Mouse (Mus musculus): Measurements from ENCODE around the gene H2-DMb1. TPM values are rescaled to one million over a fixed set of nuclear protein-coding genes. Genes with fewer than 3 reads are reported as not detected.

The H2-DMb1 gene
- polyA plus RNA-seq, 1 experiment from 2014 or later: 4.2 TPM

- Histone ChIP-seq H3K9me3 (ENCODE audit: control insufficient read depth, low read length) (no peaks in the 10 kb centered on the region), H3K4me3 (ENCODE audit: low read length) (peak overlapping the region; percentile 92), H3K4me1 (ENCODE audit: control insufficient read depth, insufficient read depth, low read length) (peaks cover 21% of the 10 kb centered on the region; the same call in 1 of the 2 replicates), H3K27me3 (ENCODE audit: control insufficient read depth, insufficient read depth, low read length) (no peaks in the 10 kb centered on the region), H3K36me3 (ENCODE audit: control insufficient read depth, insufficient read depth, low read length) (peaks cover 71% of the 10 kb centered on the region), H3K9ac (ENCODE audit: low read depth, low read length) (peak overlapping the region; percentile 92), H3K4me2 (replicated peaks; ENCODE audit: low read depth, low read length) (peak overlapping the region; percentile 99), H3K27ac (ENCODE audit: low read depth, low read length) (no peak overlapping the region)
- ATAC-seq (ENCODE audit: low FRiP score, low TSS enrichment): no peak
- 19% methylated on average over 7 of the region's 7 CpGs for WGBS
Measured at GRCm38 (mm10) chr17:34116736-34117370, 36.0 kb upstream of the H2-DMb1 start.

- under 1% methylated on average over 5 of the region's 5 CpGs for WGBS
- peak overlapping the region; percentile 99 for H3K4me2 ChIP-seq (replicated peaks; ENCODE audit: low read depth, low read length)
- no peaks in the 10 kb centered on the region for H3K9me3 ChIP-seq (ENCODE audit: control insufficient read depth, low read length)
- no peak for ATAC-seq (ENCODE audit: low FRiP score, low TSS enrichment)
- H3K4me3 ChIP-seq (ENCODE audit: low read length): peak overlapping the region; percentile 92
- peaks cover 21% of the 10 kb centered on the region; the same call in 1 of the 2 replicates for H3K4me1 ChIP-seq (ENCODE audit: control insufficient read depth, insufficient read depth, low read length)
- peaks cover 64% of the 10 kb centered on the region for H3K36me3 ChIP-seq (ENCODE audit: control insufficient read depth, insufficient read depth, low read length)
- no peak overlapping the region for H3K27ac ChIP-seq (ENCODE audit: low read depth, low read length)
- H3K9ac ChIP-seq (ENCODE audit: low read depth, low read length): peak overlapping the region; percentile 92
- H3K27me3 ChIP-seq (ENCODE audit: control insufficient read depth, insufficient read depth, low read length): no peaks in the 10 kb centered on the region
Measured at GRCm38 (mm10) chr17:34117421-34118112, 35.3 kb upstream of the H2-DMb1 start.

- Histone ChIP-seq H3K27me3 (ENCODE audit: control insufficient read depth, insufficient read depth, low read length) (no peaks in the 10 kb centered on the region), H3K36me3 (ENCODE audit: control insufficient read depth, insufficient read depth, low read length) (peaks cover 57% of the 10 kb centered on the region), H3K9ac (ENCODE audit: low read depth, low read length) (peak overlapping the region; percentile 92), H3K4me2 (replicated peaks; ENCODE audit: low read depth, low read length) (peak overlapping the region; percentile 99), H3K4me1 (ENCODE audit: control insufficient read depth, insufficient read depth, low read length) (peaks cover 21% of the 10 kb centered on the region; the same call in 1 of the 2 replicates), H3K4me3 (ENCODE audit: low read length) (peak overlapping the region; percentile 92), H3K9me3 (ENCODE audit: control insufficient read depth, low read length) (no peaks in the 10 kb centered on the region), H3K27ac (ENCODE audit: low read depth, low read length) (peak overlapping the region; percentile 100; the same call in 1 of the 2 replicates)
- WGBS: under 1% methylated on average over 67 of the region's 67 CpGs
- no peak for ATAC-seq (ENCODE audit: low FRiP score, low TSS enrichment)
Measured at GRCm38 (mm10) chr17:34118113-34118872, 34.6 kb upstream of the H2-DMb1 start.

- WGBS: under 1% methylated on average over 34 of the region's 38 CpGs
- H3K27me3 ChIP-seq (ENCODE audit: control insufficient read depth, insufficient read depth, low read length): no peaks in the 10 kb centered on the region
- no peaks in the 10 kb centered on the region for H3K9me3 ChIP-seq (ENCODE audit: control insufficient read depth, low read length)
- H3K27ac ChIP-seq (ENCODE audit: low read depth, low read length): peak overlapping the region; percentile 100
- no peak for ATAC-seq (ENCODE audit: low FRiP score, low TSS enrichment)
- peak overlapping the region; percentile 92 for H3K4me3 ChIP-seq (ENCODE audit: low read length)
- H3K4me1 ChIP-seq (ENCODE audit: control insufficient read depth, insufficient read depth, low read length): peaks cover 21% of the 10 kb centered on the region; the same call in 1 of the 2 replicates
- peak overlapping the region; percentile 99 for H3K4me2 ChIP-seq (replicated peaks; ENCODE audit: low read depth, low read length)
- peaks cover 51% of the 10 kb centered on the region for H3K36me3 ChIP-seq (ENCODE audit: control insufficient read depth, insufficient read depth, low read length)
- peak overlapping the region; percentile 92 for H3K9ac ChIP-seq (ENCODE audit: low read depth, low read length)
Measured at GRCm38 (mm10) chr17:34118873-34119248, 34.0 kb upstream of the H2-DMb1 start.

- WGBS: under 1% methylated on average over 96 of the region's 96 CpGs
- H3K4me3 ChIP-seq (ENCODE audit: low read length): peak within 1 kb of the TSS; percentile 92
- peak; percentile 70 for ATAC-seq (ENCODE audit: low FRiP score, low TSS enrichment)
- no peaks in the 10 kb centered on the region for H3K27me3 ChIP-seq (ENCODE audit: control insufficient read depth, insufficient read depth, low read length)
- peaks cover 45% of the 10 kb centered on the region for H3K36me3 ChIP-seq (ENCODE audit: control insufficient read depth, insufficient read depth, low read length)
- H3K27ac ChIP-seq (ENCODE audit: low read depth, low read length): peak within 1 kb of the TSS; percentile 100
- peak within 1 kb of the TSS; percentile 98 for H3K9ac ChIP-seq (ENCODE audit: low read depth, low read length)
- H3K9me3 ChIP-seq (ENCODE audit: control insufficient read depth, low read length): no peaks in the 10 kb centered on the region
- peak within 1 kb of the TSS; percentile 99 for H3K4me2 ChIP-seq (replicated peaks; ENCODE audit: low read depth, low read length)
- peaks cover 24% of the 10 kb centered on the region; the same call in 1 of the 2 replicates for H3K4me1 ChIP-seq (ENCODE audit: control insufficient read depth, insufficient read depth, low read length)
Measured at GRCm38 (mm10) chr17:34119249-34120179, 33.4 kb upstream of the H2-DMb1 start, which contains the start of gene H2-DMa. TSS of gene H2-DMa (plus strand) at chr17:34119541.

GRCm38 (mm10) chr17:34120180-34120723, 32.6 kb upstream of the H2-DMb1 start:
- Histone ChIP-seq H3K27ac (ENCODE audit: low read depth, low read length) (peak overlapping the region; percentile 100), H3K27me3 (ENCODE audit: control insufficient read depth, insufficient read depth, low read length) (no peaks in the 10 kb centered on the region), H3K4me3 (ENCODE audit: low read length) (peak overlapping the region; percentile 92), H3K9me3 (ENCODE audit: control insufficient read depth, low read length) (no peaks in the 10 kb centered on the region), H3K4me2 (replicated peaks; ENCODE audit: low read depth, low read length) (peak overlapping the region; percentile 99), H3K36me3 (ENCODE audit: control insufficient read depth, insufficient read depth, low read length) (peaks cover 37% of the 10 kb centered on the region), H3K9ac (ENCODE audit: low read depth, low read length) (peak overlapping the region; percentile 98), H3K4me1 (ENCODE audit: control insufficient read depth, insufficient read depth, low read length) (peaks cover 20% of the 10 kb centered on the region; the same call in 1 of the 2 replicates)
- WGBS: 0% methylated on average over 35 of the region's 42 CpGs
- ATAC-seq (ENCODE audit: low FRiP score, low TSS enrichment): peak; percentile 6

GRCm38 (mm10) chr17:34120814-34121171, 32.1 kb upstream of the H2-DMb1 start:
- peak overlapping the region; percentile 98 for H3K9ac ChIP-seq (ENCODE audit: low read depth, low read length)
- H3K27ac ChIP-seq (ENCODE audit: low read depth, low read length): peak overlapping the region; percentile 100
- peaks cover 32% of the 10 kb centered on the region for H3K36me3 ChIP-seq (ENCODE audit: control insufficient read depth, insufficient read depth, low read length)
- H3K4me1 ChIP-seq (ENCODE audit: control insufficient read depth, insufficient read depth, low read length): peaks cover 15% of the 10 kb centered on the region; the same call in 1 of the 2 replicates
- peak overlapping the region; percentile 92 for H3K4me3 ChIP-seq (ENCODE audit: low read length)
- H3K9me3 ChIP-seq (ENCODE audit: control insufficient read depth, low read length): no peaks in the 10 kb centered on the region
- H3K4me2 ChIP-seq (replicated peaks; ENCODE audit: low read depth, low read length): peak overlapping the region; percentile 99
- under 1% methylated on average over 31 of the region's 31 CpGs for WGBS
- peak; percentile 40 for ATAC-seq (ENCODE audit: low FRiP score, low TSS enrichment)
- H3K27me3 ChIP-seq (ENCODE audit: control insufficient read depth, insufficient read depth, low read length): no peaks in the 10 kb centered on the region

Measured in kidney, embryonic 14.5 days (tissue).